Mouse (Mus musculus) embryonic facial prominence, embryonic 10.5 days (tissue): Measurements from ENCODE around the gene Wdfy1. TPM values are rescaled to one million over a fixed set of nuclear protein-coding genes. Genes with fewer than 3 reads are reported as not detected.

Source experiments
- DNase-seq: peaks from one replicate; pipeline ENCODE4 v3.0.0-alpha.2; 2017; ENCODE audit warnings: low spot score
- H3K27ac ChIP-seq: fragments of 300-500 bp; sonication (generic); replicated peaks from 2 replicates; pipeline ENCODE4 v1.5.1; 2016; ENCODE audit warnings: mild to moderate bottlenecking
- H3K27me3 ChIP-seq: fragments of 300-500 bp; sonication (generic); replicated peaks from 2 replicates; pipeline ENCODE4 v1.6.1; 2016; ENCODE audit warnings: low read depth, mild to moderate bottlenecking; ENCODE audit not compliant: poor library complexity, severe bottlenecking
- H3K36me3 ChIP-seq: fragments of 300-500 bp; sonication (generic); replicated peaks from 2 replicates; pipeline ENCODE4 v1.6.1; 2016; ENCODE audit warnings: mild to moderate bottlenecking, moderate library complexity
- H3K4me1 ChIP-seq: fragments of 300-500 bp; sonication (generic); 2 replicates; pipeline ENCODE4 v1.6.1; 2016
- H3K4me3 ChIP-seq: fragments of 300-500 bp; sonication (generic); 2 replicates; pipeline ENCODE4 v1.5.1; 2016; ENCODE audit warnings: mild to moderate bottlenecking, moderate library complexity
- H3K9me3 ChIP-seq: fragments of 300-500 bp; sonication (generic); 2 replicates; pipeline ENCODE4 v1.6.1; 2016; ENCODE audit warnings: mild to moderate bottlenecking
- WGBS: fragments of 180-500 bp; shearing (Covaris S2); methylation state at CpG from one replicate; pipeline ENCODE4 v1.1.7; 2016; 5-methylcytosine and 5-hydroxymethylcytosine counted together
- polyA plus RNA-seq: library from polyadenylated mRNA; unstranded; fragments of >200 nt; fragmentation: Nextera tagmentation; extraction: Ambion mirVana; gene quantifications from 2 replicates; pipeline ENCODE4 v1.2.1, GENCODE M21; 2016

The Wdfy1 gene
- polyA plus RNA-seq, 1 experiment from 2014 or later, result 34.4 TPM

- Histone ChIP-seq H3K36me3 (peaks cover 3% of the 10 kb centered on the region; the same call in 1 of the 2 replicates), H3K9me3 (no peaks in the 10 kb centered on the region), H3K27ac (no peak overlapping the region), H3K4me3 (no peak overlapping the region), H3K4me1 (no peaks in the 10 kb centered on the region; the same call in 1 of the 2 replicates), H3K27me3 (no peaks in the 10 kb centered on the region)
- no peak for DNase-seq
- WGBS, result 94% methylated on average over 3 of the region's 3 CpGs
Measured at GRCm38 (mm10) chr1:79736408-79736807, 39.5 kb downstream of the Wdfy1 start.

- H3K27ac ChIP-seq, result no peak overlapping the region
- no peaks in the 10 kb centered on the region; the same call in 1 of the 2 replicates for H3K4me1 ChIP-seq
- H3K4me3 ChIP-seq, result no peak overlapping the region
- WGBS, result 97% methylated on average over 5 of the region's 5 CpGs
- H3K36me3 ChIP-seq, result peaks cover 3% of the 10 kb centered on the region; the same call in 1 of the 2 replicates
- H3K9me3 ChIP-seq, result no peaks in the 10 kb centered on the region
- DNase-seq, result no peak
- H3K27me3 ChIP-seq, result no peaks in the 10 kb centered on the region
Measured at GRCm38 (mm10) chr1:79734794-79735193, 41.1 kb downstream of the Wdfy1 start.

DNA sequence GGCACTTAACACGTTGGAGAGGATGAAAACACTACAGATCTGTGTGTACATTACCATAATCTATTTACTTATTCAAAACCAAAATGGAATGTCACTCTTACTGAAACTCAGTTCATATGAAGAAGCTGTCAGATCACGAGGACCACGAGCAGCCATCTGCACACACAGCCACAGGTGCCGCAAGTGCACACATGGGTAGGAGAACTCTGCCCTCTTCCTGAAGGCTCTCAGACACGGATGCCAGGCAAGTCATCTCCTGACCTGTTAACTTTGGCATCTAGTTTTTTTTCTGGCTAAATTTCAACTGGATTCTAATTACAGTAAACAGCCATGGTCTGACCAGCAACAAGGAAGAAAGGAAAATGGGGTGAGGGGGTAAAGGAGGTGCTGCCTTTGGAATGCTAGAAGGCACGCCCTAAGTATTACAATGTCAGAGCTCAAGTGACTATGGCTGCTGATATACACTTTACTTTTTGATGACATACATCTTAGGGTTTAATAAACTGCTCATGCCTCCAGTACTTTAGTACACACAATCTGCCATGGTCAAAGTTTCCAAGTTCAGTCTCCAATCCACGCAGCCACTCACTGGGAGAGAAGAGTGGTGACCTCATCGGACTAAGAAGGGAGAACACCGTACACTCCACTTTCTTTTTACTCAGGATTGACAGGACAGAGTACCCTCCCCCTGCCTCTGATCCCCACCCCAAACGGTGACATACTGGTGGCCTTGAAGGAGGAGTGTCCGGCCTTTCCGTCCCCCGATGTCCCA lies 61.6 kb downstream of the Wdfy1 start:
- no peak for DNase-seq
- Histone ChIP-seq H3K9me3 (no peaks in the 10 kb centered on the region), H3K27ac (no peak overlapping the region), H3K4me3 (no peak overlapping the region), H3K4me1 (0 out of 2 replicates have a peak, but pooled peaks cover 3% of the 10 kb centered on the region), H3K36me3 (peaks cover 11% of the 10 kb centered on the region), H3K27me3 (no peaks in the 10 kb centered on the region)
- 89% methylated on average over 13 of the region's 13 CpGs for WGBS

DNA sequence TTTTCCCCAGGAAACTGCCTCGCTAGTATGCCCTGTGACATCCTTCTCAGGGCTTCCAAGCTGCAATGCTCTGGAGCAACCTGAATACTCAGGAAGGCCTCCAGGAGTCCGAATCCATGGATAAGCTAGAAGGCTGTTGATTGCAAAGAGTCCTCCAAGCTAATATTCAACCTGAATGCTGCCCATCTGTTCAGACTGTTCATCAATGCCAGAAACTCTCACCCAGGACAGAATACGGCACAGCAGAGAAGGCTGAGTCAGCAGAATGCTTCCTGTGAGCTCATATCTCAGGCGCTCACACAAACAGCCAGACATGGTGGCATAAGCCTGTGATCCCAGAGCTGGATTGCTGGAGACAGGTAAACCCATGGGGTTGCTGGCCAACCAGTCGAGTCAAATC lies 62.9 kb downstream of the Wdfy1 start:
- WGBS, result 91% methylated on average over 5 of the region's 5 CpGs
- H3K4me1 ChIP-seq, result 0 out of 2 replicates have a peak, but pooled peaks cover 3% of the 10 kb centered on the region
- no peak overlapping the region for H3K4me3 ChIP-seq
- no peaks in the 10 kb centered on the region for H3K27me3 ChIP-seq
- no peak overlapping the region for H3K27ac ChIP-seq
- no peaks in the 10 kb centered on the region for H3K9me3 ChIP-seq
- H3K36me3 ChIP-seq, result peaks cover 11% of the 10 kb centered on the region
- DNase-seq, result no peak

GRCm38 (mm10) chr1:79711147-79712126 lies 64.5 kb downstream of the Wdfy1 start:
- Histone ChIP-seq H3K9me3 (no peaks in the 10 kb centered on the region), H3K27me3 (no peaks in the 10 kb centered on the region), H3K27ac (no peak overlapping the region), H3K4me1 (0 out of 2 replicates have a peak, but pooled peaks cover 3% of the 10 kb centered on the region), H3K36me3 (peaks cover 22% of the 10 kb centered on the region), H3K4me3 (no peak overlapping the region)
- WGBS, result 81% methylated on average over 18 of the region's 18 CpGs
- no peak for DNase-seq

DNA sequence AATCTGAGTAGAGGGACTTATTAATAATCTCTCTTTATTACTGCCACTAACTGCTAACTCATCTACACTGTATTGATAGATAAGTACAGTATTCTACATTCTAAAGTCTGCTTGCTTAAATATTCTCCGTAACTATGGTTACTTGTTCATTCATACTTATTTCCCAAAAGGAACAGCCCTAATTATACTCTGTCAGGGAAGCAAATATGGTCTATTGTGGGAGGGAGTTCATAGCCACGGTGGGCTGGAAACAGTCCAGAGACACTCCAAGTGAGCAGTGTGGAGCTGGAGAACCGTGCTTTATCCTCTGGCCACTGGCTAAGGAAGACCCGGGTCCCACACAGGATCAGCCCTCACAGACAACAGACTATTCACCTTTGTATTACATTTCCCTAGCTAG lies 65.3 kb downstream of the Wdfy1 start:
- WGBS, result 81% methylated on average over 4 of the region's 4 CpGs
- H3K4me1 ChIP-seq, result 0 out of 2 replicates have a peak, but pooled peaks cover 3% of the 10 kb centered on the region
- no peak for DNase-seq
- H3K4me3 ChIP-seq, result no peak overlapping the region
- no peaks in the 10 kb centered on the region for H3K27me3 ChIP-seq
- H3K27ac ChIP-seq, result no peak overlapping the region
- H3K36me3 ChIP-seq, result peaks cover 27% of the 10 kb centered on the region
- H3K9me3 ChIP-seq, result no peaks in the 10 kb centered on the region

DNA sequence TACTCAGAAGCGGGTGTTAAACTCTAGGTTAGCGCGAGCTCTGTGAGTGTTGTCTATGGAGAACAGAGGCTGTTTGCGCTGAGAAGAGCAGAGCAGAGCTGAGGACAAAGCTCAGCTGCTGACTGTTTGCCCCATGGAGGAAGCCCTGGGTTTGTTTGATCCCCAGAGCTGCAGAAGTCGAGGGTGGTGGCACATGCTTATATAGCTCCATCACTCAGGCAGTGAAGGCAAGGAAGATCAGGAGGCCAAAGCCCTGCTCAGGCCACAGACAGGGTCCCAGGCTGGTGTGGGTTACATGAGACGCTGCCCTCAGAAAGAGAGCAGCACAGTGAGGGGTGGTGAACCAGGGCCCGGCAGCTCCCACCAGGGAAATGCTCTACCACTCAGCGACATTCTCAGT lies 65.7 kb downstream of the Wdfy1 start:
- 88% methylated on average over 8 of the region's 8 CpGs for WGBS
- Histone ChIP-seq H3K4me1 (0 out of 2 replicates have a peak, but pooled peaks cover 3% of the 10 kb centered on the region), H3K36me3 (peaks cover 30% of the 10 kb centered on the region), H3K27ac (no peak overlapping the region; the same call in 1 of the 2 replicates), H3K4me3 (no peak overlapping the region), H3K27me3 (no peaks in the 10 kb centered on the region), H3K9me3 (no peaks in the 10 kb centered on the region)
- no peak for DNase-seq

- peaks cover 25% of the 10 kb centered on the region for H3K36me3 ChIP-seq
- H3K9me3 ChIP-seq, result no peaks in the 10 kb centered on the region
- no peak for DNase-seq
- no peak overlapping the region for H3K4me3 ChIP-seq
- H3K27me3 ChIP-seq, result no peaks in the 10 kb centered on the region
- H3K27ac ChIP-seq, result no peak overlapping the region
- H3K4me1 ChIP-seq, result 0 out of 2 replicates have a peak, but pooled peaks cover 3% of the 10 kb centered on the region
- 87% methylated on average over 9 of the region's 9 CpGs for WGBS
Measured at GRCm38 (mm10) chr1:79707383-79707782, 68.6 kb downstream of the Wdfy1 start.

DNA sequence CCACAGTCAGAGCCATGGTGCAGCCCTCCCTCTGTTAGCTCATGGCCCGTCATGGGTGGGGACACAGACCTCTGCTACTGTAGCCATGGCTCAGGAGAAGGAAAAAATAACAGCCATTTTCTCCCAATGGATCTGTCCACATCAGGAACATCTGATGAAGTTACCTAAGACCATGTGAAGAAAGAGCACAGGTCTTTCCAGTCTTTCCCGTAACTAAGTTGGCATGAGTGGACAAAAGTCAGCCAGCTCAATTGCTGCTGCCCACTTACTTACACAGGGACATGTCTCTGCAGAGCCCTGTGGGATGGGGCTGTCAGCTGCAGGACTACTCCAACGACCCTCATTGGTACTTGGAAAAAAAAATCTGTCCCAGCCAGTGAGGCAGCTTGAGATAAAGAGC lies 69.2 kb downstream of the Wdfy1 start:
- no peaks in the 10 kb centered on the region for H3K9me3 ChIP-seq
- 87% methylated on average over 3 of the region's 3 CpGs for WGBS
- no peak overlapping the region for H3K4me3 ChIP-seq
- no peak overlapping the region for H3K27ac ChIP-seq
- peaks cover 25% of the 10 kb centered on the region for H3K36me3 ChIP-seq
- H3K4me1 ChIP-seq, result 0 out of 2 replicates have a peak, but pooled peaks cover 3% of the 10 kb centered on the region
- DNase-seq, result no peak
- H3K27me3 ChIP-seq, result no peaks in the 10 kb centered on the region

DNA sequence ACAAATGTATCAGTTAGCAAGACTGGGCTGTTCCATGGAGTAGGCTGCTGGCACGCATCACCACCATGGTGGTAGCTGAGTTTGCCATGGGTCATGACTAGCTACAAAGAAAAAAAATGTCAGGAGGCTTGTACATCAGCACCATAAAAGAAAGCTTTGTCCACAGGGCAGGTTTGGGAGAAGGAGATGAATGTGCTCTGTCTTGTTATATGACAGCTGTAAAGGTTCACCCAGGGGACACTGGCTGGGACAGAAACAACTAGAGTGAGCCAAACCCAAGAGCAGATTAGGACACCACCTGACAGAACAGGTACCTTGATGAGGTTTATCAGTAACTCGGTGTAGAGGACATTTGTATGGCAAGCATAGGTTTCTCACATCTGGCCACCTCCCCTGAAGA lies 71.3 kb downstream of the Wdfy1 start:
- Histone ChIP-seq H3K27ac (no peak overlapping the region), H3K27me3 (no peaks in the 10 kb centered on the region), H3K4me1 (no peaks in the 10 kb centered on the region), H3K4me3 (no peak overlapping the region), H3K9me3 (no peaks in the 10 kb centered on the region), H3K36me3 (peaks cover 25% of the 10 kb centered on the region)
- no peak for DNase-seq
- WGBS, result 92% methylated on average over 2 of the region's 2 CpGs

DNA sequence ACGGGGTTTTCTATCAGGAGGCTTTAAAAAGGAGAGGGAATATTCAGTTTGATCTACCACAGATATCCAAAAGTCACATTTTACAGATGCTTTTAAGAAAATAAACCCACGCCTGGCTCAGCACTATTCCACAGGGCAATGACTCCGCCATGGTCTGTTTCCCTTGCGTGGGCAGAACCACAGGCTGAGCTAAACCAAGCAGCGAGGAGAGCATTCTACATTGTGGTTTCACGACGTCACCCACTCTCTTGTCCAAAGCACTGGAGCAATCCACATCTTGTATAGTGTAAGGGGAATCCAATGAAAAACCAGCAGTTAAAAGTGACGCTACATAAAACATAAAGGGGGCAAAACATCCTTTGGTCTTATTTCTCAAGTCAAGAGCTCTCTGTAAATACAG lies 72.4 kb downstream of the Wdfy1 start:
- WGBS, result 94% methylated on average over 8 of the region's 8 CpGs

DNA sequence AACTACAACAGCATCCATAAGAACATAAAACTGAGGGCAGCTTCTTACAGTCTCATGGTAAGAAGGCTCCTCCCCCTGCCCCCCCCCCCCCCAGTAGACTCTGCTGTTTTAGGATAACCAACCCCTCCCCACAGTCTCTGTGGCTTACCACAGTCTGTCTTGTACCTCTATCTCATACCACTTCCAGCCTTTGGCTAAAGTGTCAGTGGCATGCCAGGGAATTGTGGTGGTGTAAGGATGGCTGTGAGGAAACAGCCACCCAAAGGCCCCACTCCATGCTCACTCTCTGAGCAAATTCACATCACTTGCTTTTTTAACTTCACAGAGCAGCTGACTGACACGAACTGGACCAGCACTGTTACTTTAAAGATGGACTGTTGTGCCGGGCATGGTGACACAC lies 77.4 kb downstream of the Wdfy1 start:
- WGBS, result 92% methylated on average over 2 of the region's 2 CpGs
- H3K4me3 ChIP-seq, result no peak overlapping the region
- H3K4me1 ChIP-seq, result no peaks in the 10 kb centered on the region; the same call in 1 of the 2 replicates
- no peaks in the 10 kb centered on the region for H3K27me3 ChIP-seq
- H3K9me3 ChIP-seq, result no peaks in the 10 kb centered on the region
- DNase-seq, result no peak
- no peak overlapping the region for H3K27ac ChIP-seq
- no peaks in the 10 kb centered on the region for H3K36me3 ChIP-seq

More for the DNA sequence above, 72.4 kb downstream of the Wdfy1 start:
- no peaks in the 10 kb centered on the region for H3K27me3 ChIP-seq
- peaks cover 25% of the 10 kb centered on the region for H3K36me3 ChIP-seq
- no peaks in the 10 kb centered on the region for H3K9me3 ChIP-seq
- no peak overlapping the region for H3K4me3 ChIP-seq
- no peak overlapping the region for H3K27ac ChIP-seq
- DNase-seq, result no peak
- no peaks in the 10 kb centered on the region for H3K4me1 ChIP-seq
